Mouse (Mus musculus) left cerebral cortex, adult 18-20 months (tissue): ENCODE measurements around the gene Rftn1. TPM values are rescaled to one million over a fixed set of nuclear protein-coding genes. Genes with fewer than 3 reads are reported as not detected.

Experiments
- DNase-seq, 2 experiments: peaks; one replicate each; pipeline ENCODE4 v3.0.0; 2021 to 2022; ENCODE audit warnings: low spot score in 2 of 2, mixed read lengths in 1 of 2
- total RNA-seq, 2 experiments: library from RNA; stranded (reverse); gene quantifications; 2 replicates each; pipeline ENCODE4 v1.2.3; 2021

The Rftn1 gene
- total RNA-seq, 2 experiments from 2014 or later = 9.8 to 10.0 TPM

DNA sequence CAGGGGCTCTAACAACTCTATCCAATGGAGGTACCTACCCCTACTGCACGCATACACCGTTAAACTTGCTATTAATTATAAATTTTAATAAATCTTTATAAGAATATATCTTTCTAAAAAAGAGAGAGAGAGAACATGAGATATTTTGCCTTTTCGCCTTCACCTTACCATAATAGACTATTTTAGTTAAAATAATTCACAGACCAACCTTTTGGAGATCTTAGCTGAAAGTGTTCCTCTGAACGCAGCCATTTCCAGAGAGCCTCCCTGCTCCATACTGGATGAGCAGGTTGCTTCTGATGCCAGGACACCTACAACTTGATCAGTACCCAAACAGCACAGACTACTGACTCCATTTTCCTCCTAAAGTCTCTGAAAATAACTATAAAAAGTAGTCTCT, 94.2 kb downstream of the Rftn1 start:
- DNase-seq = no peak

DNA sequence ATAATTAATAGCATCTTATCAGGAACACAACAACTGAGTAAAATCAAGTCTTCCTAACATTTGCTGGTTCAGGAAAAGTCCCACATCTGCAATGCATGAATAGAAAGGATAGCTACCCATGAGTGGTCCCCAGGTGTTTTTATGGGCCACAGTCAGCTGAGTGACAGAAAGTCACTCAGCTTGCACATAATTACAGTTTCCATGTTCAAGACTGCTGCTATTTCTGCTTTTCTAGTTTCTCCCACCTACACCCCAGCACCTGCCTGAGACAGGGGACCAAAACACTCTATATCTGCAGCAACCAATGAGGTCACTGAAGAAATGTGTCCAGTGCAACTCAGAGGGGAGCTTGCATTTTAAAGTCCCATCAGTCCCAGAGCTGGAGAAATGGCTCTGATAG, 95.9 kb downstream of the Rftn1 start:
- no peak for DNase-seq

DNA sequence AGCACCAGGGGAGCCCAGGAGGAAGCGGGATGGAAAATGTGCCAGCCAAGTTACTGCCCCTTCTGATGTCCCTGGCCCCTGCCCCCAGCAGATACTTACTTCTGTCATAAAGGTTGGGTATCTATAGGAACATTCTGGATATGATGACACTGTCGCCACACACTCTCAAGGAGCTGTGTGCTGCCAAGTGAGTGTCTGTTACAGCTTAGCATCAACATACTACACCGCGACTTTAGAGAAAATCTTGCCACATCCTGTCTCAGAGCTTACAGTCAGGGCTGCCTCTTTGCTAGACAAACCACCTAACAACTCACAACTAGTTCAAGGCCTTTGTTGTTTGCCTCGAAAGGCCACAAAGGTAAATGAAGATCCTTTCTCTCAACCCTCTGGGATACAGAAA, 96.4 kb downstream of the Rftn1 start:
- no peak for DNase-seq

DNA sequence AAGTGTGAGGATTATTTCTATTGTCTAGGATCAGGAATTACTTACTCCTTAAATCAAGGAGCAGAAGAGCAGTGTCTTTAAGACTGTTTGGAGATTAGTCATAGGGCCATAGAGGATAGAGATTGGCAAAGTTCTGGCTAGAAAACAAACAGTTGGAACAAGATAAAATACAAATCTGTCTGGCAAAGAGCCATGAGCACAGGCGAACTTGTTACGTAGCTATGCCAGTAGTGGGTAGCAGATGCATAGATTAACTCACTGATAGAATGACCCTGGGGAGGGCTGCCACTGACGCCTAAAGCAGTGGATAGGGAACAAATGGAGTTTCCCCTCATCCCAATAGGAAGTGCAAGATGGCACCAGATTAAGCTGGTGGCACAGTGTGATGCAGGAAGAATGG, 97.1 kb downstream of the Rftn1 start:
- DNase-seq = no peak

DNA sequence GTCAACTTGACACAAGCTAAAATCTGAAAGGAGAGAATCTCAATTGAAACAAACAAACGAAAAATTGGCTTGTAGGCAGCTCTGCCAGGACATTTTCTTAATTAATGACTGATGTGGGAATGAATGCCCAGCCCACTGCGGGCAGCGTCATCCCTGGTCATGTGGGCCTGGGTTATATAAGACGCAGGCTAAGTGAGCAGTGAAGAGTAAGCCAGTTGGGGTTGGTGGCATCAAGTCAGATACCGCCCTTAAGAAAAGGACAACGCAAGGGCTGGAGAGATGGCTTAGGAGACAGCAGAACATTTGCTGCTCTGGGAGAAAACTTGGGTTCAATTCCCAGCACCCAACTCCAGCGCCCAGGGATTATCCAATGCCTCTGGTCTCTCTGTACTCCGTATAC, 97.6 kb downstream of the Rftn1 start:
- DNase-seq = no peak

DNA sequence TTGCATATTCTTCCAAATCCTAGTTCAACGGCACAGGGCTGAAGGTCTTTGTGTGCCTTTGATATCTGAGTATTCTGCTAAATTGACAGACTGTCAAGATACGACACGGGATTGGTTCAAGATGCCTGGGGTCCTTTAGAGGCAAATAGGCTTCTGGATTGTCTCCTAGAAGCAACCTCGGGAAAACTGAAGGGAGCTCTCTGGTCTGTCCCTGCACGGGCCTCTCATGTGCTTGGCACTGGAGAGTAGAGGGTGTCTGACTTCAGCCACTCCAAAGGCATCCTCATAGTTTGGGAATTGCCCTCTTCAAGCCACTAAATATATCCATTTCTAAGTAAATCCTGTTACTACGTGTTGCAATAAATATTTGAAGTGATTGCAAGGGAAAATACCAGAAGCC, 98.6 kb downstream of the Rftn1 start:
- DNase-seq = no peak

DNA sequence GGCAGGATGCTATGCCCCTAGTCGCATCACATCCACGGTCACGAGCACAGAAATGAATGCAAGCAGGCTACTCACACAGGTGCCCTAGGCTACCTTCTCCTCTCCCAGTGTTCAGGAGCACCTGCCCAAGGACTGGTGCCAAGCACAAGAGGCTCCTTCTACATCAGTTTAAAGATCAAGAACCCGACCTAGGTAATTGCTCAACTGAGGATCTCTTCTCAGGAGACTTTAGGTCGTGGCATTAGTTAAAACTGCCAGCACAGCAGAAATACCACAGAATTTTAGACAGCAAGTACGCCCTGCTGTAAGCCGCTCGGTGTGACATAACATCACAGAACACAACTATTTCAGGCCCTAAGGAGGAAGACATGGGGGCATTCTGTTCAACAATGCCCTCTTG, 100.7 kb downstream of the Rftn1 start:
- DNase-seq = no peak

DNA sequence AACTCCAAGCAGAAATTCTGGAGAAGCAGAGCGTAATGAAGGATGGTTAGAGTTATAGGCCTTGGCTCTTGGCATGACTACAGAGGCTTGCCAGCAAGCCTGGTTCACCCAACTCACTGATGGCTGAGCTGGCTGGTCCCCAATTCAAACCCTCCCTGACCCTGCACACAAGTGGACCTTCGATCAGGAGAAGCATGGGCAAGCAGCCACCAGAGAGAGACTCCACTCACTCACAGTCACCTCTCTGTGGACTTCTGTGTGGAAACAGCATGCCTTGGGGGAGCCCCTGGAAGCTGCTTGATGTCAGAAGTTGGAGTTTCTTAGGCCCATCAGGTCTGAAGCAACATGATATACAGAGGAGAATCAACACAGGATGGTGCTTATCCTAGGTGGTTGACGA, 102.4 kb downstream of the Rftn1 start:
- no peak for DNase-seq

DNA sequence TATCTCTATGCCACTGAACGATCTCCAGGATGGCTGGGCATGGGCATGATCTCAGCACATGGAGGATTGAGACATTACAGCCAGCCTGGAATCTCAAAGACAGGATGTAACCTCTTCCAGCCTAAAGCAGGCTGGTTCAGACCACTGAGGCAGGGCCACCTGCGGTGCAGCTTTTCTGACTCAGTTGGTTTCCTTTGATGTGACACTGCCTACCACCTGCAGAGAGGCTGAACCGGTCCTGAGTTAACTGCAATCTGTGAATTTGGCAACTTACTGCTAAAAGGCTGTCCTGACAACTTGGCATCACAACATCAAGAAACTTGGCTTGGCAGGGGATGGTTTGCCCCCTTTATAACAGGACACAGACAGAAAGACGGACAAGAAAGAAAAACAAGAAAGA, 103.6 kb downstream of the Rftn1 start:
- DNase-seq = no peak

DNA sequence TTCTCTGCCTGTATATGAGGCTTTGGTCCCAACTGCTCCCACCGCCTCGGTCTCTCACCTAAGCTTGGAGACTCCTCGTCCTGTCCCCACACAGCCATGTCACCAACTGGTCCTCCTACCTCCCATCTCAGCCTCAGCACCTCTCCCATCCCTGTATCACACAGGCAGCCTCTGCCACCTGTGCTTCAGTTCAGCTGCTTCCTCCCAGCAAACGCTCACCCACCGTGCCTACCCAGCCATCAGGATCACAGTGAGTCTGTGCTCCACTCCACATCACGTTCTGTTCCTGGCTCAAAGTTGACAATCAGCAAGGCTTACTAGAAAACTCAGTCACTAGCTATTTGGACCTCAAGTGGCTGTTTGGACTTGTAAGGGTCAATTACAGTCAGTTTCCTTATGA, 105.8 kb downstream of the Rftn1 start:
- no peak for DNase-seq

DNA sequence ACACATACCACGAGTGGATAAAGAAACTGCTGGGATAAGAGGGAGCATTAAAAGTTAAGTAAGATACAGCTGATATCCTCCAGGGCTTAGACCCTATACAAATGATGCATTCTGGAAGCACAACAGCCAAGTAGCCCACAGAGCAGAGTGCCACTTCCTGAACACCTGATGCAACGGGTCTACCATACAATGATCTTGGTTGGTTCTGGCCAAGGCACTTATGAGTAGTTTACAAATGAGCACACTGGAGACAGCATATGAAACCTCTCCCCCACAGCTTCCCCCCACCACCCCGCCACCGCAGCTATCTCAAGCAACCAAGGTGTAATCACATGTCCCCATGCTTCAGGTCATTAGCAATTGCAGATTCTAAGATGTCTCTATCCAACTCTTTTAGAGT, 106.5 kb downstream of the Rftn1 start:
- no peak for DNase-seq

DNA sequence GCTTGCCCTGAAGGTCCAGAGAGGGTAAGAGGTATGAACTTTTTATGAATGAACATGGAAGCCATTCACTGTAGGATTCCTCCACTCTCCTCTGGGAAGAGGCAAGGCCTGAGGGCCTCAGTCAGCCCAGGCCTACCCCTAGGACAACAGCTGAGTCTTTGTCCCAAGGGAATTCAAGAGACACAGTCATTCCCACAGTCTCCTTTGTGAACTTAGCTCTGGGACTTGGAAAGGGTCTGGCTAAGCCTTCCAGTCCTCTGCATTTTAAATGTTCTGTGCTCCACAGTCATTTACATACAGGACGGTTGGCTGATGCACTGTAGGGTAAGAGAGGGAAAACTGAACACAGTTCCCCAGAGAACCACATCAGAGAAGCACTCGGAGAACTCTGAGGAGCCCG, 107.5 kb downstream of the Rftn1 start:
- DNase-seq = no peak

DNA sequence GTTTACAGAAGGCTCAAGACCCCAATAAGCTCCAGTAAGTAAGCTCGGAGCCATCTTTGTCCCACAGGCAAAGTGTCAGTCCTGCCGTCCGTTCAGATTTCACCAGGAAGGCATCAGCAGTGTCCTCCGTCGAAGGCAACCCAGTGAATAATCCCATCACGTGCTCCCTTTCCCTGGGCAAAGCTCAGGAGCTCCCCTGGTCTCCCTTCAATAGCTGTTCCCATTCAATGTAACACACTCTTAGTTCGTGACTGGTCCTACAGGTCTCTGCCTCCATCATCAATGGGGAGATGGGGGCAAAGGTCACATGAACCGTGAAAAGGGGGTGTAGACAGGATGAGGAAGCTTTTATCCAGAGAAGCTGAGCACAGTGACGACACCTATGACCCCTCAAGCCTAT, 108.8 kb downstream of the Rftn1 start:
- DNase-seq = no peak

DNA sequence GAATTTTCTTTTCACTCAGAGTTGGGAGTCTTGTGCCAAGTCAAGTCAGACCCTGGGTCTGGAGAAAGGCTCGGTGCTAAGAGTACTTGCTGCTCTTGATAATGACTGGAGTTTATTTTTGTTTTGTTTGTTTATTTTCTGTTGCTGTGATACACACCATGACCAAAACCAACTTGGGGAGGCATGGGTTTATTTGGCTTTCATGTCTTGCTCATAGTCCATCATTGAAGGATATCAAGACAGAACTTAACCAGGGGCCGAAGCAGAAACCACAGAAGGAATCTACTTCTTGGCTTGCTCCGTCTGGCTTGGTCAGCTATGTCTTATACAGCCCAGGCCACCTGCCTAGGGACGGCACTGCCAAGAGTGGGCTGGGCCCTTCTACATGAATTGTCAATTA, 109.5 kb downstream of the Rftn1 start:
- DNase-seq = no peak

DNA sequence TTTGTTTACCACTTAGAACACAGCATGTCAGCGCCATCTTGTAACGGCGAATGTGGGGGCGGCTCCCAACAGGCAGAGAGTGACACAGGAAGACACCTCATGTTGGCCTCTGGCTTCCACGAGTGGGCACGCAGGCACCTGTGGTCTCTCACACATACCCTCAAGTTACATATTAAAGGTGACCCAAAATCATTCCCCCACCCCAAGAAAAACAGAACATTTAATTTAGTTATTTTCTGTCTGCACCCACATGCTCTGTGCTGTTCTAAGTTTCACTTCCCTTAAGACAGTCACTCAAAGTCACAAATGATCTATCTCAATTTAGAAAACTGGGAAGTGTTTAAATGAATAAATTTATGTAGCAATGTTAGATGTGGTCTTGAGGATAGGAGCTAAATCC, 111.7 kb downstream of the Rftn1 start:
- no peak for DNase-seq

DNA sequence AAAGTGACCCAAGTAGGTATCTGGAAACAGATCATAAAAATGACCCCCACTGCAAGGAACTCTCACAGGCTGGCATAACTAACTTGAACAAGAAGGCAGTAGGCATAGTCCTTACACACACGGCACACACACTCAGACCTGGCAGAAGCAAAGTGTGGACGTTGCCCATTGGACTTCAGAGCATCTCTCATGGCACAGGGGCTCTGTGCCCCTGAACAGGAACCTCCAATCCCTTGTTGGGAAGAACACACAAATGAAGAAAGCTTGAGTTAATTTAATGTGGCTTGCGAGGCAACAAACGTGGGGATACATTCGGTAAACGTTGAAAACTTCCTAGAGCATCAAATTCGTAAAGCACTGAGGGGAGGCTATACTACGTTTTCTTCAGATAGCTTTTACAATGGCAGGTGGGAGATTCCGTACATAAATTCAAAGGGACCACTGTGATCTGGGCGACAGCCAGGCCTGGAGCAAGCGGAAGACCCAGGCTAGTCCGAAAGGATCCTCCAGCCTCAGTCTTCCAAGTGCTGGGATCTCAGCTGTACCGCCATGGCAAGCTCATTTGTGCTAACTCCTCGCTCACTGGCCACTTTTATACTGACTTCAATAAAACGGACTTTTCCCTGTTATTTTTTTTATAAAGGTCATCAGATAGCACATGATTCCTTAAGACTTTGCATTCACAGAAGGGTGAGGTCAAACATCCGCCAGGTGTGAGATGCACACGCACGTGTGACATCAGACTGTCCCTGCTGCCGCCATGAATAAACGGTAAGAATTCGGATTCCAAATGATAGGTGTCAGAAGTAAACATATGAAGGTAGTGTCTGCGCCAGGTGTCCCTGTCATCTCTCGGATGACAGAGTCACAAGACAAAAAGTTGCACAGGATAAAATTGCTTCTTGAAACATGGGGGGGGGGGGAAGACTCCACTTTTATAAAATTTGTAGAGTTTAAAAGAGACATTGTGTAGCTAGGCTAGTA, 117.2 kb downstream of the Rftn1 start:
- no peak for DNase-seq

DNA sequence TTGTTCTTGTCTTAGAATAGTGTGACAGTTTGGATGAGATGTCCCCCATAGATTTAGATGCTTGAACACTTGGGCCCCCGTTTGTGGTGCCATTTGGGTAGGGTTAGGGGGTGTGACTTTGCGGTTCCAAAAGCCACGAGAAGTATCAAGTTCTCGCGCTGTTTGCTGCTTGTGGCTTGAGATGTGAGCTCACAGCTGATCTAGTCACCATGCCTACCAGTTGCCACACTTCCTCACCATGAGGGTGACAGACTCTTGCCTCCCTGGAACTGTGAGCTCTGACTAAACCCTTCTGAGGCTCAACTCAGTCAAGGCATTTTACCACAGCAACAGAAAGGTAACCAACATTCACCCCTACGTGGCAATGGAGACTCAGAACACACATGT, 118.9 kb downstream of the Rftn1 start:
- no peak for DNase-seq

DNA sequence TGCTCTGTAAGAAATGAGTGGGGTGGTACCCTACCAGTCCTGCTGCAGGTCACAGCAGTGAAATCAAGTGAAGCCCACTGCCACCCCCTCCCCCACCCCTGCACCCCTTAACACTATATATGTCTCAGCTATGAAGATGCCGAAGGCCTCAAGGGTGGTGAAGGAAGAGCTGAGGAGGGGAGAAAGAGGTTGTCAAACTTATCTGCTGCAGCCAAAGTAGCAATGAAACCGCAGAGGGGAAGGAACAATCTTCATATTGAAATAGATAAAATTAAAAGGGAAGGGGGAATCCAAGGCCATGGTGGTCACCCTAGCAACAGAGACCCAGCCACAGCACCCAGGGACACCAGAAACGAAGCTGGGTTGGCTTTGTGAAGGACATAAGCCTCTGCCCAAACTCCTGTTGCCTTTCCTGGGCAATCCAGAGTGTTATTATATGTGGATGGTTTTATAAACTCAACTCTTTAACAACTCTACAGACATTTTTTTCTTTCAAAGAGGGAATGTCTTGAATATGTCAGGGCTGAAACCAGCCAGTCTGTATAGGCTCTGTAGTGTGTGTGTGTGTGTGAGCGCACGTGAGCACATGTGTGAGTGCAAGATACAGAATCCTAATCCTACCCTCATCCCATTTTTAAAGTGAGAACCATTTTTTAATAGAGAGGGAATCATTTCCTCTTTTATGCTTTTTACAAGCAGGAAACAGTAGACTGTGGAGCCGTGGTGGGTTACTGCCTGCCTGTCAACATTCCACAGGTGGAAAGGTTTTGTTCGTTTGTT, 119.5 kb downstream of the Rftn1 start:
- no peak for DNase-seq

DNA sequence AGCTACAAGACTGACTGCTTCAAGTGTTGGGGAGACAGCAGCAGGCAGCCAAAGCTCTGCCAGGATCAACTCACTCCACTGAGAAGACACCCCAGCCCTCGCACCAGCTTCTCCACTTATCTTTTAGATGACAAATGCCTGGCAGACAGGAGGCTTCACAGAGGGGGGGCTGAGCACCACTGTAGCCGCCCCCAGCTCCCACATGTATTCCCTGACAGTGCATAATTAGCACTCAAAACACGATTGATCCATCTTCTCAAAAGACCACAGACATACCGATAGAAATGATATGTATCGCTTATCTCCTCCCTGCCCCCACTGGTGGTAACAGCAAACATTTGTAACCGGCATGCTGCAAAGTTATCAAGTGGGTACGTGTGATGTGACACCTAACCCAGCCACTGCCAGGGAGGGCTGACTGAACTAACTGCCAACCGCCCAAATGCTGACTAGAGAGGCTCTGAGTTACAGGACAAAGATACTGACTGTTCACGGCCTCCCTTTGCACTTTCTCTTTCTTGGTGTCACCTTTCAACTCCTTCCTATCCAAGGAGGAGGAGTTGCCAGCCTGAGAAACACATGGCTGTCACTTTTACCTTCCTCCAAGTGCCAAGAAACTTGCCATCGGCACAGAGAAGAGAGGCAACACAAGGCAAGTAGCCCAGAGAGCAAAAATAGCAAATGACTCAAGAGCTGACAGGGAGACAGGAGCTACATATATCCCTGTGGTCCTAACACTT, 120.4 kb downstream of the Rftn1 start:
- DNase-seq = peak; percentile 46 to 73

DNA sequence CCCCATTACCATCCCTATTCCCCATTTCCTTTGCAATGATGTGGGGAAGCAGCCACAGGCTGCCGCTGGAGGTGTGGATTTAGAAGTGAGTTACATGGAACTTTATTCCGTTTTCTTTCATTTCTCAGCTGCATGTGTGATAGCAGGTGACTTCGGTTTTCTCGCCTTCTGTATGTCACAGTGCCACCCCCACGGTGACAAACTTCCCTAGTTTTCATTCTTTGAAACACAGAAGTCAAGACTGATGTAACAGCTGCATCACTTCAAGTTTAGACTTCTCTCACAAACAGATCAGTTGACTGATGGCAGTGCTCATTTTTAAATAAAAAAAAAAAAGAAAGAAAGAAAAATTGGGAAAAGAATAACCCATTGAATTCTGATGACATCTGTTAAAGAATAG, 121.3 kb downstream of the Rftn1 start:
- peak in 1 of 2 experiments; percentile 9 for DNase-seq

DNA sequence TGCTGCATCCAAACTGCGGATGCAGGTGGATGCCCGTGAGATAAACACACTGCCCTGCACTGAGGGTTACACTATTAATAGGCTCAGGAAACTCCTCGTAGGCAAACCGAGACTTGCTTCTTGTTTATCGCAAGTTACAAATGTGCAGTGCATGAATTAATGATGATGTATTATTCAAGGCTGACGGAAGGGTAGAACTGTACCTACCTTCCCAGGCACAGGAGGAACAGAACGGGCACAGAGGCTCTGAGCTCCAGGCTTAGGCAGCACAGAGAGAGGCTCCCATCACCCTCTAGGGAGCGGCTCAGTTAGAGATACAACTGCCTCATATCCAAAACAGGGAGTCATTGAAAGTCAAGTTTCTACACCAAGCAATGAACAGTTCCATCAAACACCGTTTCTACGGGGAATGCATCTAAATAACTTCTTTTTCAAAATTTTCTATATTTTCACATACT, 121.8 kb downstream of the Rftn1 start:
- DNase-seq = no peak
